Mouse (Mus musculus) kidney, adult 18-20 months (tissue): ENCODE results near the gene Cpm.
"Not testable (repeated sequence)": the region's sequence is repeated elsewhere in the genome, so short reads cannot be mapped to it uniquely, and the experiment has no call there.

ENCODE experiments used
- DNase-seq: peaks from one replicate; pipeline ENCODE4 v3.0.0; 2021

The Cpm gene

DNA sequence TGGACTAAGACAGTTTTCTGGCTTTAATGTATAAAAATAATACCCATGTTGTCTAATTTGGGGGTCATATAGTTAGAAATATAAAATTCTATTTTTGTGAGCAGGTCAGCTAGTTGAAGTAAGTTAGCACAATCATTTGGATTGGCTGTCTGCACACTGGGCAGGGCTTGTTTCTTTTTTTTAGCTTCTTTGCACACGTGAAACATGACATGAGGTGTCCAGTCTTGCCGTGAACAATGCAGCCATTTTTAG lies 60.7 kb downstream of the Cpm start:
- no peak for DNase-seq

DNA sequence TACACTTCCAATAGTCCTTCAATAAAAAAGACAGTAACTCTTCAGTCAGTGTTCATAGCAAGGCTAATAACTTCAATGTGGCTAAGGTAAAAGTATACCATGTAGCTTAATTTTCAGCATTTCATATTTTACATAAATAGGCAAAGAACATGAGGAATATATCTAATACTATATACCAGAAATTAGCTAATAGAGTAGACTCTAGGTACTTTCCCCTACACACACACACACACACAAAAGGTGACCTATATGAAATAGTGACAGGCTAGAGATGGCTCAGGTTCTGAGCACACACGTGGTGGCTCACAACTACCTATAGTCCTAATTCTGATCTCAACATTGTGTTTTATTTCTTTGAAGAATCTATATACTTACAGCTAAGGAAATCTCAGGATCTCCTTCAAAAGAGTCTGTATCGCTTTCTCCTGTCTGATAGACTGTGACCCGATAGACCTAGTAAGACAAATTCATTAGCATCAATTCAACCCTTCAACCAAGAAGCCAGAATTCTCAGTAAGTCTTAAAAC lies 61.5 kb downstream of the Cpm start:
- DNase-seq: no peak

DNA sequence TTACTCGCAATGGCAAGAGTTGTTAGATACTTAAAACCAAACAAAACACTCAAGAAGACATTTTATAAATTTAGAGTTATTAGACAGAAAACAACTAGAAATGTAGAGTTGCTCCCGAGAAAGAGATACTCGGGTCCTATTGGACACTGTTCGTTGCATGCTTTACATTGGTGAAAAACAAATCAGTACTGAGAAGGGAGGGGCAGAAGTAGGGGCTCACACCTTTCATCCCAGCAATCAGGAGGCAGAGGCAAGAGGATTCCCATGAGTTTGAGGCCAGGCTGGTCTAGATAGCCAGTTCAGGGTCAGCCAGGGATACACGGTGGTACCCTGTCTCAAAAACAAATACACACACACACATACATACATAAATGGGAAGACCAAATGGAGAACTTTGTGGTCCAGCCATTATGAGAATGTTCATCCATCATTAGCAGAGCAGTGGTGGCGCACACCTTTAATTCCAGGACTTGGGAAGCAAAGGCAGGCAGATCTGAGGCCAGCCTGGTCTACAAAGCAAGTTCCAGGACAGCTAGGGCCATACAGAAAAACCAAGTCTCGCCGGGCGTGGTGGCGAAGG lies 62.2 kb downstream of the Cpm start:
- DNase-seq: no peak

DNA sequence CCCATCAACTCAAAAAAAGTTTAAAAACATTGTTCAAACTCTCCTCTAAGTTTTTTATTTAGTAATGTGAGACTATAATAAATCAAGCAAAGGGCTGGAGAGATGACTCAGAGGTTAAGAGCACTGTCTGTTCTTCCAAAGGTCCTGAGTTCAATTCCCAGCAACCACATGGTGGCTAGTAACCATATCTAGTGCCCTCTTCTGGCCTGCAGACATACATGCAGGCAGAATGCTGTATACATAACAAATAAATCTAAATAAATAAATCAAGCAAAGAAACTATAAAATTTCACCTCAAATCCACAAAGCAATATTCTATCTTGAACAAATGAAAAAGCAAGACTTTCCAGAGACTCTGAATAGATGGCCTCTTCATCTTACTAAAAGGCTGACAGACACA lies 62.9 kb downstream of the Cpm start:
- DNase-seq: no peak

DNA sequence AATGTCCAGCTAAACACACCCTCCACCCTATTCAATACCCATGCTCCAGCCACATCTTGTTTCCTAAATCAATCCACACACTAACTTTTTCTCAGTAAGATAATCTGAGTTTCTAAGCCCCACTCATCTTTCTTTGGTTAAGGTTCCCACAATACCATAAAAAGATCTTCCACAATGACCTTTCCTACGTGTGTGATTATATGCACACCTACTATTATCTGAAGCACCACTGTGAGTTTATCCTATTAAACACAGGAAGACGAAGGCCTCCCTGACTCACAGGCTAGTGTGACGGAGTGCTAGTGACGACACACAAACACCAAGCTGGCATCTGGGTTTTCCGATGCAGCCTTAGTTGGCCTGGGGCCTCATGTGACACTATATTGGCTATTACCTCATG lies 63.7 kb downstream of the Cpm start:
- DNase-seq: no peak

DNA sequence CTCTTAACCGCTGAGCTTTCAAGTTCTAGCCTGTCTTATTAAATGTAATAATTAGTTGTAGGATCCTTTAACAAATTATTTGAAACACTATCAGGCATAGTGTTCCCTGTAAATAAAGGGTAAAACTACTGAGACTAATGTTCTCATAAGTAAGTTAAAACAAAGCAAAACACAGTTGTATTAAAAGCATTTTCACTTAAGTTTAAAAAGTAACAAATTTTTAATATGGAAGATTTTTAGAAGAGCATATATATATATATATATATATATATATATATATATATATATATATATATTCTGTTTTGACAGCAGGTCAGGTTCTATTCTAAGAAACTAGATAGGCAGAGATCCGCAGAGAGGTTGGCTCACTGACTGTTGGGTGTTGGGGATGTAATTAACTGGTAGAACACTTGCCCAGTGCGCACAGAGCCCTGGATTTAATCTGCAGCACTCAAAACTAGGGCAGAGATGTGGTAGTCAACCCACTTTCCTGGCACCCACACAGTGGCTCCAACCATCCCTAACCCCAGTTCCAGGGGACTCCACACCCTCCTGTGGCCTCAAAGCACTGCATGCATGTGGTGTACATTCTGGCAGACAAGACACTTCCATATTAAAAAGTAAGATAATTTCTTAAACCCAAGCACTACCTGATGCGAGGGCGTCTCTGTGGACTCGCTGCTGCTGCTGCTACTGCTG lies 65.1 kb downstream of the Cpm start:
- DNase-seq: no peak

DNA sequence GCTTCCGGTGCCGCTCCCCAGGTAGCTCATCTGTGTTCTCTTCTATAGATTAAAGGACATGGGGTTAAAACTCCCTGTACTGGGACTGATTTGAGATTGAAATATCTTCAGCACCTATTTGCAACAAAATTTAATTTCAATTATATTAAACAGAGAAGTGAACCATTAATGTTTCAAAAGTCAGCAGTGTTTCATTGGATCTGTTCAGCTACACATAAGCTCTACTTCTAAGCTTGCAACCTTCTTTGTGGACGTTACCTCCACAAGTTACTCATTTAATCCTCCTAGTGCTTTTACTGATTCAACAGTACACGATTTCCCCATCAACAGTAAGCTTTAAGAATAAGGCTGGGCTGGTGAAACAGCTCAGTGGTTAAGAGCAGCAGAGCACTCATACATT lies 65.7 kb downstream of the Cpm start:
- DNase-seq: no peak

DNA sequence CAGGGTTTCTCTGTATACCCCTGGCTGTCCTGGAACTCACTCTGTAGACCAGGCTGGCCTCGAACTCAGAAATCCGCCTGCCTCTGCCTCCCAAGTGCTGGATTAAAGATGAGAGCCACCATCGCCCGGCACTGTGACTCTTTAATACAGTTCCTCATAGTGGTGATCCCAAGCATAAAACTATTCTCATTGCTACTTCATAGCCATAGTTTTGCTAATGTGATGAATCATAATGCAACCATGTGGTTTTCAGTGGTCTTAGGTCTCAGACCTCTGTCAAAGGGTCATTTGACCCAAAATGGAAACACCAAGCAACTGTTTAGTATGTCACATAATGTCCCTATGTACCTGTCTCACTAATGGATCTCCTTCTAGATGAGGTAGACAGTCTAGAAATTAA lies 66.3 kb downstream of the Cpm start:
- no peak for DNase-seq

DNA sequence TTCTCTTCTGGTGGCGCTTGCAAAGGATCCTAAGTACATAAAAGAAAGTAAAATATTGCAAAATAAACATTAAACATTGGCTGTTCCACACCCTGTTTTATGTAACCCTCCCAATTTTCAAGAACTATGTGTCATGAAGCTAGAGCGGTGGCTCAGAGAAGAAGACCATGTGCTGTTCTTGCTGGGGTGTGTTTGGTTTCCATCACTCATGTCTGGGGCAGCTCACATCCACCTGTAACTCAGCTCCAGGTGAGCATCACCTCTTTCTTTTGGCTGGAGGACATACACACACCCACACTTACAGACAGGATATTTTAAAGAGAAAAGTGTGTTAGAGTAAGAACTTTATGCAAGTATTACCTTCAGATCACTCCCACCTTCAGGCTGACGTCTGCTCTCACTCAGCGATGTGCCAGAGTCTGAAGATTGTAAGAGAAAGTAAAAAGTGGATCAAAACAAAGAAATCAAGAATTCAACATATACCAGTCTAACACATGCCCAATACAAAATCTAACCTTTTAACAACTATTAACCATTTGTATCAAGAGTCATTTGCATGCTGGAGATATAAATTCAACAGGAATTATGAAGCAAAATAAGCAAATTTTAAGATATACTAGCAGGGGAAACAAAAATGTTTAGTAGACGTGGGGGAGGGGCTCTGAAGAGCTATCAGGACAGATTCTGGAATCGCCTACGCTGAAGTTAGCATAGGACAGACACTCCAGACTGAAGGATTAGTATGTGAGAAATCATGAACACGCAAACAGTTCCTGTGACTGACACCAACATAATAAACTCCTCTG lies 66.9 kb downstream of the Cpm start:
- no peak for DNase-seq

DNA sequence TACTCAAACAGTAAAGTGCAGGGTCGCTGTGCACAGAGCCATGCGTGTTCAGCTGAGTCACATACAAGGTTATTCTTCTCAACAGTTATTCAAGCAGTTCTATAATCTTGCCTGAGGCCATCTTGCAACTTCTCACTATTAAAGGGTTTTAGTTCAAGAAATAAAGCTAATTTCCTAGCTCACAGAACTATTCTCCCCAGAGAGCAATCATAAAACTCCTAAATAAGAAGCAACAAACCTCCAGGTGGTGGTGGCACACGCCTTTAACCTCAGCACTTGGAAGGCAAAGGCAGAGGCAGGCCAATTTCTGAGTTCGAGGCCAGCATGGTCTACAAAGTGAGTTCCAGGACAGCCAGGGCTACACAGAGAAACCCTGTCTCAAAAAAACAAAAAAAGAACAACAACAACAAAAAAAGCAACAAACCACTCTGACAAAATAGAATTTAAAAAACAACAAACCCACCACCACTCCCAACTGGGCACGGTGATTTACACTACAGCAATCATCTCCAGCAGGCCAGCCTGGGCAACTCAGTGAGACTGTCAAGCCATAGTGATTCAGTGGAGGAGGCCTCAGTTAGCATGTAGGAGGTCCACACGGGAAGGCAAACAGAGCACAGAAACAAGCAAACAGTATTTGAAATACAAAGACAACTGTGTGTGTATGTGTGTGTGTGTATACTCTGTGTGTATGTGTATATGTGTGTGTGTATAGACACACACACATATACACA lies 67.7 kb downstream of the Cpm start:
- no peak for DNase-seq

DNA sequence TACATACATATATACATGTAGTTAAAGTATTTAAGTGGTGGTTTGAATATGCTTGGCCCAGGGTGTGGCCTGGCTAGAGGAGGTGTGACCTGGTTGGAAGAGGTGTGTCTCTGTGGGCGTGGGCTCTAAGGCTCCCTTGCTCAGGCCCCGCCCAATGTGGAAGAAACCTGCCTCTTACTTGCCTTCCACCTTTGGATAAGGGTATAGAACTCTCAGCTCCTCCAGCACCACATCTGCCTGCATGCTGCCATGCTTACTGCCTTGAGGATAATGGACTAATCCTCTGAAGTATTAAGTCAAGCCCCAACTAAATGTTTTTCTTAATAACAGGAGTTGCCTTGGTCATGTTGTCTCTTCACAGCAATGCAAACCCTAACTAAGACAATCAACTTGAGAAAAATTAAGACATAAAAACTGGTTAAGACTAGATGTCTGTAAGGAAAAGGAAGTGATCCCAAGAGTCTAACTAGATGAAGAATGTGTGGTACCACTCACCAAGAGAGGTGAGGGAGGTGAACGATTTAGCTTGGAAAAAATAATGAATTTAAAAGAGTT lies 68.3 kb downstream of the Cpm start:
- no peak for DNase-seq

DNA sequence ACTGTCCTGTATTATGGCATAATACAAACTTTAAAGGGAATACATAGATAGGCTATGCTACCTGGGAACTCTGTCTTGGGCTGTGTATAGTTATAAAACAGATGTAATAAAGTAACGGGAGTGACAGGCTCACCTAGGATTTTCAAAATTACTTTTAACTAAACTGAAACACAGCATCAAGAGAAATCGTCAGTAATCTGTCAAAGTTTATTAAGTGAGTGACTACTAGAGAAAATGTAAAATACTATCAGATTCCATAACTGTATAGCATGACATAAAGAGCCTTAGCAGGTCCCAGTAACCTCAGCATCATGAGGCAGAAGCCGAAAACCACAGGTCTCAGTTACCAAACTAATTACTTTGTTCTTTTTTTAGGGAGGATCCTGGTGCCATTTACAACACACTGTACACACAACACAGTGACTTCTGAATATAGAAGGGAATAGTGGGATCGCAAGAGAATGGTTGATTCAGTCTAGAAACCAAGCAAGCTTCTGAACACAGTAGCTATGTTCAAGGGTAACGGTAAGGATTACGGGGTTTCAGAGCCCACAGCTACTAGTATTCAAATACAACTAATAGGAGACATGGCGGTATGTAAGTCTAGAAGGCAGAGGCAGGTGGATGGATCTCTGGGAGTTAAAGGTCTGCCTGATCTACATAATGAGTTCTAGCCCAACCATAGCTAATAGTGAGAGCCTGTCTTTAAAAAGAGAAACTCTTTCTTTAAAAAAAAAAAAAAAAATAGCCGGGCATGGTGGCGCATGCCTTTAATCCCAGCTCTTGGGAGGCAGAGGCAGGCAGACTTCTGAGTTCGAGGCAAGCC lies 69.2 kb downstream of the Cpm start:
- no peak for DNase-seq

DNA sequence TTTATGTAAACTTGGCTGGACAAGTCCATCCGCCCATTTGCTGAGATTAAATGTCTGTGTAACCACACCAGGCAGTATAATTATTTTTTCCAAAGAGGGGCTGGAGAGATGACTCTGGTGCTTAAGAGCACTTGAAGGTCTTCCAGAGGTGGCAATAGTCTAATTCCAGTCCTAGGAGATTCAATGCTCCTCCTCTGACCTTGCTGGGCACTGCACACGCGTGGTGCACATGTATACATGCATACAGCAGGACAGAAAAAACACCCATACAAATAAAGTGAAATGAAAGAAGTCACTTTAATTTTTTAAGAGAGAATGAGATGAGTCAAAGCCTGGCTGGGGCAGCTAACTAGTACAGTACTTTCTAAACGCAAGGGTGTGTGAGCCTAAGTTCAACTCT lies 70.6 kb downstream of the Cpm start:
- DNase-seq: no peak

DNA sequence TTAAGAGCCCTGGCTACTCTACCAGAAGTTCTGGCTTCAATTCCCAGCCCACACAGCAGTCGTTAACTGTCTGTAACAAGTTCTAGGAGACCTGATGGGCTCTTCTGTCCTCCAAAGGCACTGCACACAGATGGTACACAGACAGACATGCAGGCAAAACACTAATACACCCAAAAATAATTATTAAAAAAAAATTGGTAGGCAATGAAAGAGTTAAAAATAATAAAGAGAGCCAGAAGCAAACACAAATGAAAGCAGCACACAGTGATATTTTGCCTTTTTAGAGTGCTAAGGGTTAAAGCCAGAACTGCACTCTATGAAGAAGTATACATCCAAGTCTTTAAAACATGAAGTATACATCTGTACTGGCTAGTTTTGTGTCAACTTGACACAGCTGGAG lies 71.2 kb downstream of the Cpm start:
- DNase-seq: no peak

DNA sequence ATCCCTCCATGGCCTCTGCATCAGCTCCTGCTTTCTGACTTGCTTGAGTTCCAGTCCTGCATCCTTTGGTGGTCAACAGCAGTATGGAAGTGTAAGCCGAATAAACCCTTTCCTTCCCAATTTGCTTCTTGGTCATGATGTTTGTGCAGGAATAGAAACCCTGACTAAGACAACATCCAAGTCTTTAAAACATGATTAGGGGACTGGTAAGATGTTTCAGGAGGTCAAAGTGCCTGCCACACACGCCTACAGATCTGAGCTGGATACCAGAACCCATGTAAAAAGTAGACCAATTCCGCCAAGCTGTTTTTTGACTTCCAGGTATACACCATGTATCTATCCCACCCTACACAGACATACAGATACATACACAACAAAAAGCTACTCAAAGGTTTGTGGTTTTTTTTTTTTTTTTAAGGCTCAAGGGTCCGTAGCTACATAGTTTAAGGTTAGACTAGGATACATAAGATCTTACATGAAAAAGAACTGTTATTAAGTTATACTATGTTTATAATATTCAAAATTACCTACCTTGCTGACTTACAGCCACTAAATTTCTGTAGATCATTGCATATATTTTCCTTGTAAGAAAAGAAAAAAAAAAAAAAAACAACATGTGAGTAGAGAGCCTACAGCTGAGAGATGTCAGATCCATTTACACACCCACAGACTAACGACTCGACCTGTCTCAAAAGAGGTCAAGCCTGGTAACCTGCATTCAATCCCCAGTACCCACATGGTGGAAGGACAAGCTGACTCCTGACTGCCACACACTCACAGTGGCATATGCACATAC lies 71.9 kb downstream of the Cpm start:
- DNase-seq: no peak

DNA sequence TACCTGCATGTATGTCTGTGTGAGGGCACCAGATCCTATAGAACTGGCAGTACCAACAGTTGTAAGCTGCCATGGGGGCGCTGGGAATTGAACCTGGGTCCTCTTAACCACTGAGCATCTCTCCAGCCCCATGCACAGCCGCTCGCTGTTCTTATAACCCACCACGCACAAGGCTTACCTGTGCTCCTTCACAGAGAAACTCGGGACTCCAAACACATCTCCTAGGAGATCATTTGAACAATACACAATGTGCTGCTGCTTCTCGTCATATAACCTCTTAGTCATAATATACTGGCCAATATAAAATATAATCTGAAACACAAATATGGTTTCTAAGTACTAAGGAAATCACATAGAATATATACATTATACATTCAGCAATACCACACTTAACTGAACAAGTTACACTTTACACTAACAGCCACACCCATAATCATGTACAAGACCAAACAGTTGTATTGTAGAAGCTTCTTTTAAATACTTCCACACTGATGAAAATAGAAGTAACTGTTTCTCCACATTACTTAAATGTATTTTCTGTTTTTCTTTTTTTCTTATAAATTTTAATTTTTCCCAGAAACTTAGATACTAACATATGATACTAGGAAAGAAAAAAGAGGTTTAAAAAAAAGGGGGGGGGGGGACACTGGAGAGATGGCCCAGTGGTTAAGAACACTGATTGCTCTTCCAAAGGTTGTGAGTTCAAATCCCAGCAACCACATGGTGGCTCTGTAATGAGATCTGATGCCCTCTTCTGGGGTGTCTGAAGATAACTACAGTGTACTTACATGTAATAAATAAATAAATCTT lies 72.9 kb downstream of the Cpm start:
- no peak for DNase-seq

DNA sequence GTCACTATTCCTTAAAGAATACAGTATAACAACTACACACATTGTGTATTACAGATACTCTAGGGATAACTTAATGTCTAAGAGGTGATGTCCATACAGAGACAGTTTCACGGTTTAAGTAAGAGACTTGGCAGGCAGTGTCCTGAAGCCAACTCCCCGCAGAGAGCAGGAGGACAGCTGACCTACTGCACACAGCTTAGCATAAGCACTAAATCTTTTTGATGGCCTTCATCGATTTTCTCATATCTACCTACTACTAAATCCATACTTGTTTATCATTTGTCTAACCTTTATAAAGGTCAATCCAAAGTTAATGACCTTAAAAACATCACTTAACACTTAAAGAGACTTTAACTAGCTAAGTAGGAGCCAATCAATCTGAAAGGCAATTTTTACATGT lies 74.2 kb downstream of the Cpm start:
- DNase-seq: no peak

DNA sequence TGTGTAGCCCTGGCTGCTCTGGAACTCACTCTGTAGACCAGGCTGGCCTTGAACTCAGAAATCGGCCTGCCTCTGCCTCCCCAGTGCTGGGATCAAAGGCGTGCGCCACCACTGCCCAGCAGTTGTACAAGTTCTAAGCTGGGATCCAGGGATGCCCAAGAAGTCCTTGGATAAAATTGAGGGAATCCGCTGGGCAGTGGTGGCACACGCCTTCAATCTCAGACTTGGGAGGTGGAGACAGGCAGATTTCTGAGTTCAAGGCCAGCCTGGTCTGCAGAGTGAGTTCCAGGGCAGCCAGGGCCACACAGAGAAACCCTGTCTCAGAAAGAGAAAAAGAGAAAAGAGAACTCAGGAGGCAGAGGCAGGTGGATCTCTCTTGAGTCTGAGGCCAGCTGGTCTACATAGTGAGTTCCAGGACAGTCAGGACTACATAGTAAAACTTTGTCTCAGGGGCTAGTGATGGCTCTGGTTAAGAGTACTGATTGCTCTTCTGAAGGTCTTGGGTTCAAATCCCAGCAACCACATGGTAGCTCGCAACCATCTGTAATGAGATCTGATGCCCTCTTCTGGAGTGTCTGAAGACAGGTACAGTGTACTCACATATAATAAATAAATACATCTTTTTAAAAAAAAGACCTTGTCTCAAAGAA lies 75.1 kb downstream of the Cpm start:
- DNase-seq: not testable (repeated sequence)

DNA sequence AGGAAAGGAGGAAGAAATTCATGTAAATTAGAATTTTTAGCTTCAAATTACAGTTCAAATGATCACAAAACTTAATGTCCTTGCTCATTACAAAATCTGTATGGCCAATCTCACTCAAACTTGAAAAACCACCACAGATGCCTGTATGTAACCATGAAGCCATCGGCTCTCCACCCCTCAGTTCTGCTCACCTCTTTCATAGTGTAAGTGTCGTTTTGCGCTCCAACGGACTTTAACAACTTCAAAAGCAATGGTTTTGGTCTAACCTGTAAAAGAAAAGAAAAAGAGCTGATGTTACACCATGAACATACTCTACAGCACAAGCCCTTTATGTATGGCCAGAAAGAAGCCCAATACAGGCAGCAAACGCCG lies 75.7 kb downstream of the Cpm start:
- DNase-seq: no peak

DNA sequence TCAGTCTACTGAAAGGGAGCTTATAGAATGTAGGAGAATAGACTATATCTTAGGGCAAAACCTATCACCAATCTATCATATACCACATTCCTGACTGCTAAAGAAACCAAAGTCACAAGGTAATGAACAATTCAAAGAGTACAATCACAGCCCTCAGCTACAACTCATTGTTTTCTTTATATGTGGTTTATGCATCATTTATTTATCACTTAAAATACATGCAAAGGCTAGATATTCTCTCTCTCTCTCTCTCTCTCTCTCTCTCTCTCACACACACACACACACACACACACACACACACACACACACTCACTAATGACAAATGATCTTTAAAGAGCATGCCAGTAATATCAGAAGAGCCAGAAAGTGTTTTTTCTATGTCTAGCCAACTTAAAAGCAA lies 76.5 kb downstream of the Cpm start:
- DNase-seq: no peak
